Mouse (Mus musculus): Measurements from ENCODE around the gene Tha1.
A peak's percentile ranks its signal among the peaks of the same experiment; 100 is the strongest.

The Tha1 gene

GRCm38 (mm10) chr11:117880977-117881358 lies 7.7 kb upstream of the Tha1 start:
- DNase-seq = no peak

- DNase-seq = peak; percentile 53
These were observed 7.2 kb upstream of the Tha1 start for GRCm38 (mm10) chr11:117880336-117880976.

- DNase-seq = no peak
These were observed 6.4 kb upstream of the Tha1 start for GRCm38 (mm10) chr11:117879676-117880075.

GRCm38 (mm10) chr11:117878892-117879291 lies 5.6 kb upstream of the Tha1 start:
- DNase-seq = no peak

- peak; percentile 42 for DNase-seq
These were observed 4.8 kb upstream of the Tha1 start for GRCm38 (mm10) chr11:117877917-117878745.

- DNase-seq = no peak
These were observed 2.4 kb upstream of the Tha1 start for GRCm38 (mm10) chr11:117875681-117876080.

- DNase-seq = no peak
These were observed 1.1 kb upstream of the Tha1 start for GRCm38 (mm10) chr11:117874419-117874818.

GRCm38 (mm10) chr11:117871911-117872584 lies 1.2 kb downstream of the Tha1 start:
- DNase-seq = no peak

- DNase-seq = no peak
These were observed 1.9 kb downstream of the Tha1 start for GRCm38 (mm10) chr11:117871376-117871775.

- DNase-seq = peak; percentile 86
These were observed 2.5 kb downstream of the Tha1 start for GRCm38 (mm10) chr11:117870688-117871365.

GRCm38 (mm10) chr11:117865988-117866387 lies 7.3 kb downstream of the Tha1 start:
- no peak for DNase-seq

GRCm38 (mm10) chr11:117864805-117865204 lies 8.5 kb downstream of the Tha1 start:
- DNase-seq = no peak

GRCm38 (mm10) chr11:117863174-117863856 lies 10.0 kb downstream of the Tha1 start:
- DNase-seq = no peak

GRCm38 (mm10) chr11:117860601-117861000 lies 12.7 kb downstream of the Tha1 start, which contains the start of gene Tmem235:
Gene Tmem235 (plus strand): TSS chr11:117860752.
- no peak for DNase-seq

GRCm38 (mm10) chr11:117858392-117858791 lies 14.9 kb downstream of the Tha1 start:
- no peak for DNase-seq

- DNase-seq = no peak
These were observed 15.8 kb downstream of the Tha1 start for GRCm38 (mm10) chr11:117857462-117857861.

- DNase-seq = no peak
These were observed 17.3 kb downstream of the Tha1 start for GRCm38 (mm10) chr11:117855975-117856374.

GRCm38 (mm10) chr11:117855360-117855759 lies 17.9 kb downstream of the Tha1 start:
- DNase-seq = no peak

- DNase-seq = no peak
These were observed 19.0 kb downstream of the Tha1 start for GRCm38 (mm10) chr11:117854241-117854640.

- DNase-seq = no peak
These were observed 20.4 kb downstream of the Tha1 start for GRCm38 (mm10) chr11:117852875-117853274.

GRCm38 (mm10) chr11:117848985-117849671 lies 24.2 kb downstream of the Tha1 start, which contains the start of gene Birc5:
Gene Birc5 (plus strand): TSS chr11:117849251.
- peak; percentile 95 for DNase-seq

Measured in cerebellum, adult 11-12 months (tissue).